Mouse (Mus musculus) liver, embryonic 14.5 days (tissue): ENCODE results near the gene Ccdc8. TPM values are rescaled to one million over a fixed set of nuclear protein-coding genes. Genes with fewer than 3 reads are reported as not detected.

ENCODE experiments used
- ATAC-seq: fragments of 200-750 bp; cut with Nextera tagmentation; 2 replicates; pipeline ENCODE4 v1.8.0; 2017; ENCODE audit warnings: moderate number of reproducible peaks, mild to moderate bottlenecking, moderate library complexity; ENCODE audit not compliant: insufficient read depth
- DNase-seq, 3 experiments: peaks; one replicate each; pipeline ENCODE4 v3.0.0-alpha.2; 2012 to 2013; ENCODE audit warnings: low read depth in 3 of 3, low spot score in 3 of 3
- H3K27ac ChIP-seq: fragments of 300-500 bp; sonication (generic); 2 replicates; pipeline ENCODE4 v1.5.1; 2014; ENCODE audit warnings: moderate library complexity, mild to moderate bottlenecking, control low read depth, inconsistent platforms
- H3K27me3 ChIP-seq: fragments of 300-500 bp; sonication (generic); 2 replicates; pipeline ENCODE4 v1.6.1; 2014; ENCODE audit warnings: mild to moderate bottlenecking, low read length, moderate library complexity; ENCODE audit not compliant: control insufficient read depth, insufficient read depth
- H3K36me3 ChIP-seq: fragments of 300-500 bp; sonication (generic); replicated peaks from 2 replicates; pipeline ENCODE4 v1.6.1; 2014; ENCODE audit warnings: low read depth; ENCODE audit not compliant: control insufficient read depth, insufficient read depth
- H3K4me1 ChIP-seq, 2 experiments: fragments of 200-500 bp in 1 of 2; fragments of 300-500 bp in 1 of 2; sonication (generic) in 1 of 2; replicated peaks; 2 replicates each; pipeline ENCODE4 v1.6.1; 2012 to 2014; ENCODE audit warnings: antibody characterized with exemption in 1 of 2, inconsistent platforms in 1 of 2, low read length in 1 of 2; ENCODE audit not compliant: control insufficient read depth in 2 of 2, insufficient read depth in 2 of 2
- H3K4me2 ChIP-seq: fragments of 300-500 bp; sonication (generic); 2 replicates; pipeline ENCODE4 v1.6.1; 2014; ENCODE audit warnings: low read depth, mild to moderate bottlenecking, control low read depth, moderate library complexity
- H3K4me3 ChIP-seq, 2 experiments: fragments of 200-500 bp in 1 of 2; fragments of 300-500 bp in 1 of 2; sonication (generic) in 1 of 2; 2 replicates each; pipeline ENCODE4 v1.5.1; 2012 to 2014; ENCODE audit warnings: low read depth in 2 of 2, low read length in 2 of 2, mild to moderate bottlenecking in 2 of 2, control low read depth in 1 of 2, inconsistent platforms in 1 of 2, moderate library complexity in 1 of 2; ENCODE audit not compliant: insufficient read depth in 1 of 2
- H3K9ac ChIP-seq: fragments of 300-500 bp; sonication (generic); replicated peaks from 2 replicates; pipeline ENCODE4 v1.6.1; 2014; ENCODE audit warnings: mild to moderate bottlenecking, control low read depth, moderate library complexity
- H3K9me3 ChIP-seq: fragments of 300-500 bp; sonication (generic); 2 replicates; pipeline ENCODE4 v1.6.1; 2016; ENCODE audit warnings: low read length, mixed read lengths; ENCODE audit not compliant: control insufficient read depth
- CTCF ChIP-seq: IDR thresholded peaks from 2 replicates; pipeline ENCODE4 v1.5.1; 2016; ENCODE audit warnings: antibody characterized with exemption, low read depth, control low read depth
- EP300 ChIP-seq: IDR thresholded peaks from 2 replicates; pipeline ENCODE4 v1.6.1; 2016; ENCODE audit warnings: antibody characterized with exemption, low read depth
- WGBS: fragments of 180-500 bp; shearing (Covaris S2); extraction: QIAGEN DNeasy Blood & Tissue Kit; methylation state at CpG from one replicate; pipeline ENCODE4 v1.1.7; 2014; ENCODE audit not compliant: insufficient replicate concordance; 5-methylcytosine and 5-hydroxymethylcytosine counted together
- polyA plus RNA-seq, 2 experiments: library from polyadenylated mRNA; depleted of rRNA in 1 of 2; stranded (reverse) in 1 of 2; unstranded in 1 of 2; fragments of >200 nt; fragmentation: Nextera tagmentation in 1 of 2; extraction: Ambion mirVana in 1 of 2; gene quantifications; 2 replicates each; pipeline versions ENCODE4 v1.2.1 to v1.2.3; 2012 to 2014

Gene Ccdc8
- polyA plus RNA-seq, 2 experiments: 1.5 to 2.7 TPM

DNA sequence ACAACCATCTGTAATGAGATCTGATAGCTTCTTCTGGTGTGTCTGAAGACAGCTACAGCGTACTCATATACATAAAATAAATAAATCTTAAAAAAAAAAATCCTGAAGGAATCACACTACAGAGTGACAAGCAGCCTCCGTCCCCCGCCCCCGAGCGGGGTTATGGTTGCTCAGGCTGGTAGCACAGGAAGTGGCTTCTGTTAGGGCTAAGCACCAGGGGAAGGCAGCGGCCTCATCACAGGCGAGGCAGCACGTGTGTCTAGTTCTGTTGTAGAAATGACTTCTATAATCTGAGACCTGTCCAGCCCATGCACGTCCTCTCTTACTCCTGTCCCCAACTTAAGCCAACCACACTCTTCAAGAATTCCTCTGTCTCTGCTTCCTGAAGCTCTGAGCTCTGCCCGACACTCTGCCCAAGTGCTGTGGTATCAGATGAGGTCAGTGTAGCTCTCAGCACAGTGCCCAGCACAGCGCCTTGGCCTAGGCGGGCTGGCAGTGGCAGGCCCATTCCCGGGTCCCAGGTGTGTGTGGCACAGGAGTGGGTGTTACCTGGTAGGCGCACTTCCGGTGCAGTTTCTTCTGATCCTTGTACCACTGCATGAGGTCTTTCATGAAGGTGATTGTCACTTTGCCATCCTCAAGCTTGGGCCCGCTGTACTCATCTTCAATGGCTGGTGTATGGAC is 17.0 kb downstream of the Ccdc8 start:
- no peak overlapping the region for H3K4me3 ChIP-seq
- ATAC-seq (no peak), DNase-seq (no peak)
- no peak for TF ChIP-seq CTCF
- TF ChIP-seq EP300: no peak
- H3K4me1 ChIP-seq: no peaks in the 10 kb centered on the region
- no peak overlapping the region for H3K9ac ChIP-seq
- H3K9me3 ChIP-seq: no peaks in the 10 kb centered on the region
- no peaks in the 10 kb centered on the region for H3K27me3 ChIP-seq
- H3K27ac ChIP-seq: no peak overlapping the region
- H3K4me2 ChIP-seq: no peak overlapping the region
- H3K36me3 ChIP-seq: peaks cover 48% of the 10 kb centered on the region
- WGBS: 70% methylated on average over 16 of the region's 16 CpGs

DNA sequence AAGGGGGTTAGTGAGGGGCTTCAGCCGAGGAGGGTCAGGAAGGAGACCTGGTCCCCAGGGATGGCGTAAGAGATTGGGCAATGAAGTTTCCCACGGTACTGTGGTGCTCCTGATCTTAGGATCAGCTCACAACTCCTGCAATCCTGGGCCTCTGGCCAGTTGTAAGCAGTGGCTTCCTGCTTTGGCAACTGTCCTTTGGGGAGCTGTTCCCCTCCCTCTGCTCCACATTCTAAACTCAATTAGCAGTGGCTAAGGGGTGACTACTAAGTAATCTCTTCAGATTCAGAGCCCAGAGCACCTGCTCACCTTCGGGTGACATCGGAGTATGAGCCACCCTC is 17.5 kb downstream of the Ccdc8 start:
- Histone ChIP-seq H3K27ac (no peak overlapping the region), H3K4me3 (no peak overlapping the region), H3K36me3 (peaks cover 52% of the 10 kb centered on the region), H3K4me1 (no peaks in the 10 kb centered on the region), H3K4me2 (no peak overlapping the region), H3K27me3 (no peaks in the 10 kb centered on the region), H3K9ac (no peak overlapping the region), H3K9me3 (no peaks in the 10 kb centered on the region)
- no peak for ATAC-seq
- WGBS: 78% methylated on average over 5 of the region's 5 CpGs
- no peak for DNase-seq
- TF ChIP-seq EP300 (no peak), CTCF (no peak)

DNA sequence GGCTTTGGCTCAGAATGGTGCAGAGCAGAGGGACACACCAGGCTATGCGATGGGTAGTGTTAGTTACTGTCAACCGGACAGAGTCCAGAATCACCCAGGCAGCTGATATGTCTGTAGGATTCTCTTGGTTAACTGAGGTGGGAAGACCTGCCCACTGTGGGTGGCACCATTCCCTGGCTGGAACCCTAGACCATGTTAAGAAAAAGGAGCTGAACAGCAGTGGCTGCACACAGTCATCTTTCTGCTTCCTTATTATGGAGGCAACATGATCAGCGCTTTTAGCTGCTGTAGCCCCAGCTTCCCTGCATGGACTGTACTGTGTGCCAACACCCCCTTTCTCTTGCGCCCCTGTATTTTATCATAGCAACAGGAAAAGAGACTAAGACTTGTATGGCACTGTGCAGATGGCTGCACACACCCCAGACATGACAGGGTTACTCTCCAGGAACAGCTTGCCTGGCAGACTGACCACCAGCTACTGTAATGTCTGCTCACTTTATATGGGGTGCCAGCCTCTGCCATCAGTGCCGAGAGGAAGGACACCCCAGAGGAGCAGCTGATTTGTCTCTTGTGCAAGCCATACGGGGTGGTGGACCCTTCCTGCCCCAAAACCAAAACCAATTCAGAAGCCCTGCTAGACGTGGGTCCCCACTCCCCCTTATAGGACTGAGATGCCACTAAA is 19.5 kb downstream of the Ccdc8 start:
- Histone ChIP-seq H3K27me3 (no peaks in the 10 kb centered on the region), H3K9me3 (no peaks in the 10 kb centered on the region), H3K27ac (no peak overlapping the region), H3K36me3 (peaks cover 54% of the 10 kb centered on the region), H3K9ac (no peak overlapping the region), H3K4me1 (no peaks in the 10 kb centered on the region), H3K4me3 (no peak overlapping the region), H3K4me2 (no peak overlapping the region)
- 79% methylated on average over 7 of the region's 7 CpGs for WGBS
- ATAC-seq (no peak), DNase-seq (no peak)
- TF ChIP-seq CTCF (no peak), EP300 (no peak)

DNA sequence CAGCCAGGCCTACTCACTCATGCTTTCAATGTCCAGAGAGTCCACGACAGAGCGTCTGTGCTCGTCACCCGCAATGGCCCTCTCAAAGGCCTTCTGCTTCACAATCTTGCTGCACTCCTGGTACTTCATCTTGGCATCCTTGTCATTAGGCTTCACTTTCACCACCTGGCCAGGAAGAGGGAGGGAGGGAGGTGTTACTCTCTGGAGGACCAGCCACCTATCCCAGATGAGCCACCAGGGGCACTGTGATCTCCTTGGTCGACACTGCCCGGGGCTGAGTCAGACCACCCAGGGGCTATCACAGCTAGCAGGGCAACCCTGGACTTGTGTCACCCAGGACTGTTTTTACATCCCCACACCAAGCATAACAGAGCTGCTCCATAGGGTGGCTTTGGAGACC is 22.9 kb downstream of the Ccdc8 start:
- DNase-seq (no peak), ATAC-seq (no peak)
- H3K4me2 ChIP-seq: no peak overlapping the region
- H3K4me1 ChIP-seq: 0 out of 4 replicates have a peak, but pooled peaks cover 0 to 2% of the 10 kb centered on the region in 2 experiments
- H3K36me3 ChIP-seq: peaks cover 45% of the 10 kb centered on the region
- H3K27ac ChIP-seq: no peak overlapping the region
- TF ChIP-seq CTCF (peak; percentile 25; the same call in 1 of the 2 replicates), EP300 (no peak)
- H3K9ac ChIP-seq: no peak overlapping the region
- WGBS: 81% methylated on average over 6 of the region's 6 CpGs
- H3K9me3 ChIP-seq: no peaks in the 10 kb centered on the region
- H3K4me3 ChIP-seq: no peak overlapping the region
- no peaks in the 10 kb centered on the region for H3K27me3 ChIP-seq

DNA sequence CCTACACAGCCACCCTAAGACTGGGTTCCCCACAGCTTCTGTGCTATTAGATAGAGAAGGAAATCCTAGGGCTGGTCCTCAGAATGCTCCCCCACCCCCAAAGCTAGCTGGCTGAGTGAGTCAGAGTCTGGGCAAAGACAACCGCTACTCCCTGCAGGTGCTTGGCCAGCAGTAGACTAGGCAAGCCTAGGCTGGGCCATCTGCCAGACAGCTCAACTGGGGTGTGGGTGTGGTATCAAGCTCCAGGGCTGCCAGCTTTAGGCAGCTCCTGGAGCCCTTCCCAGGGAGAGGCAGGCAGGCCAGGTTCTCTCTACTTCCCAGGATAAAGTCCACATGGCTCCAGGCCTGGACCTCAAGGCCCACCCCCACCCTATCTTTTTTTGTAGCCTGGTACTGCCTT is 24.5 kb downstream of the Ccdc8 start:
- WGBS: 79% methylated on average over 1 of the region's 1 CpGs
- Histone ChIP-seq H3K9me3 (no peaks in the 10 kb centered on the region), H3K4me2 (no peak overlapping the region), H3K4me1 (0 out of 4 replicates have a peak, but pooled peaks cover 0 to 4% of the 10 kb centered on the region in 2 experiments), H3K27me3 (no peaks in the 10 kb centered on the region), H3K27ac (no peak overlapping the region), H3K9ac (no peak overlapping the region), H3K36me3 (peaks cover 55% of the 10 kb centered on the region), H3K4me3 (no peak overlapping the region)
- DNase-seq (no peak), ATAC-seq (peak; percentile 56; the same call in 1 of the 2 replicates)
- TF ChIP-seq CTCF: no peak
- no peak for TF ChIP-seq EP300
